Mouse (Mus musculus): ENCODE measurements around the gene Zfp169.

GRCm38 (mm10) chr13:48530685-48531084 lies 17.4 kb upstream of the Zfp169 start:
- no peak for TF ChIP-seq CTCF (IDR thresholded peaks at IDR 0.05; ENCODE audit: borderline replicate concordance, insufficient read depth, low read length)
- no peak for TF ChIP-seq POLR2A (IDR thresholded peaks at IDR 0.05; ENCODE audit: low read depth, low read length)
